Mouse (Mus musculus): ENCODE results near the gene C730034F03Rik.
A peak's percentile ranks its signal among the peaks of the same experiment; 100 is the strongest.

GRCm38 (mm10) chr15:89463334-89464235 is 34.2 kb downstream of the C730034F03Rik start:
- TF ChIP-seq POLR2A (IDR thresholded peaks at IDR 0.05; ENCODE audit: borderline replicate concordance, extremely low read depth, insufficient read depth, insufficient read length, poor library complexity, severe bottlenecking) (no peak), CTCF (IDR thresholded peaks at IDR 0.05; ENCODE audit: borderline replicate concordance, extremely low read depth, insufficient read depth, insufficient read length) (peak; percentile 18; the same call in 1 of the 2 replicates)

Data from brain, embryonic 14.5 days (tissue).